Mouse (Mus musculus): Measurements from ENCODE around the gene Sf3a1. TPM values are rescaled to one million over a fixed set of nuclear protein-coding genes. Genes with fewer than 3 reads are reported as not detected.

Sf3a1 gene
- polyA plus RNA-seq, 1 experiment from 2014 or later = 57.5 TPM

DNA sequence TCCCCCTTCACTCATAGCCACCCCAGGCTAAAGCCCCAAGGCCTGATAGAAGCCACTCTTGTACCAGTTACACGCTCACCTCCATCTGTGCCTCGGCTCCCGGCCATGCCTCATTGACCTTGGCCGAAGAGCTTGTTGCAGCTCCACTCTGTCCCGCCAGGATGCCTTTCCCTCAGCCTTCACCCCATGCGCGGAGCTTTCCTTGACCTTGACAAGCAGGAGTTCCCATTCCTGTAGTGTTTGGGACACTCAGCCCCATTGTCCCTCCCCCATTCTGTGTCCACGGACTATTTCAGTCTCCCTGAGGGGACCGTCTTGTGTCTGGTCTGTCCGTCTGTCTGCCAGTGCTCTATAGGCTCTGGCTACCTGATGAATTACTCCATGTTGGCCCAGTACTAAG is 53.0 kb downstream of the Sf3a1 start:
- Histone ChIP-seq H3K27me3 (replicated peaks) (peaks cover 10% of the 10 kb centered on the region), H3K4me2 (no peak overlapping the region), H3K4me3 (no peak overlapping the region), H3K9me3 (no peaks in the 10 kb centered on the region), H3K27ac (no peak overlapping the region), H3K9ac (no peak overlapping the region), H3K36me3 (replicated peaks) (peaks cover 16% of the 10 kb centered on the region; the same call in 1 of the 2 replicates), H3K4me1 (peaks cover 4% of the 10 kb centered on the region)
- ATAC-seq (replicated peaks) = no peak
- 92% methylated on average over 10 of the region's 10 CpGs for WGBS

DNA sequence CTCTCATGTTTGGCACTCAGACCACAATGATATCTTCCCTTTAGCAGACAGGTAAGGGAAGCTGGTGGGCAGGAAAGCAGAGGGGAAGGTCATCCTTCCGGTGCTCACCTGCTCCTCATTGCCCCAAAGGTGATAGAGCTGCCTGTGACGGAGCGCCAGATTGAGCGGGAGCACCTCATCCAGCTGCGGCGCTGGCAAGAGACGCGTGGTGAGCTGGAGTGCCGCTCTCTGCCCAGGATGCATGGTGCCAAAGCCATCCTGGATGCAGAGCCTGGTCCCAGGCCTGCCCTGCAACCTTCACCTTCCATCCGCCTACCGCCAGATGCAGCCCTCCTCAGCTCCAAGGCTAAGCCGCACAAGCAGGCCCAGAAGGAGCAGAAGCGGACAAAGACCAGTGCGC is 54.4 kb downstream of the Sf3a1 start:
- ATAC-seq (replicated peaks) = no peak
- Histone ChIP-seq H3K27me3 (replicated peaks) (peaks cover 23% of the 10 kb centered on the region), H3K4me1 (peaks cover 10% of the 10 kb centered on the region), H3K9ac (no peak overlapping the region), H3K4me2 (no peak overlapping the region), H3K36me3 (replicated peaks) (peaks cover 16% of the 10 kb centered on the region; the same call in 1 of the 2 replicates), H3K4me3 (no peak overlapping the region), H3K9me3 (no peaks in the 10 kb centered on the region), H3K27ac (no peak overlapping the region)
- WGBS = 95% methylated on average over 14 of the region's 14 CpGs

GRCm38 (mm10) chr11:4215061-4215460 is 54.9 kb downstream of the Sf3a1 start:
- Histone ChIP-seq H3K27ac (no peak overlapping the region), H3K4me3 (no peak overlapping the region), H3K27me3 (replicated peaks) (peaks cover 26% of the 10 kb centered on the region), H3K9ac (no peak overlapping the region), H3K4me2 (no peak overlapping the region), H3K9me3 (no peaks in the 10 kb centered on the region), H3K36me3 (replicated peaks) (peaks cover 14% of the 10 kb centered on the region; the same call in 1 of the 2 replicates), H3K4me1 (peaks cover 10% of the 10 kb centered on the region)
- ATAC-seq (replicated peaks) = no peak
- WGBS = 84% methylated on average over 10 of the region's 10 CpGs

DNA sequence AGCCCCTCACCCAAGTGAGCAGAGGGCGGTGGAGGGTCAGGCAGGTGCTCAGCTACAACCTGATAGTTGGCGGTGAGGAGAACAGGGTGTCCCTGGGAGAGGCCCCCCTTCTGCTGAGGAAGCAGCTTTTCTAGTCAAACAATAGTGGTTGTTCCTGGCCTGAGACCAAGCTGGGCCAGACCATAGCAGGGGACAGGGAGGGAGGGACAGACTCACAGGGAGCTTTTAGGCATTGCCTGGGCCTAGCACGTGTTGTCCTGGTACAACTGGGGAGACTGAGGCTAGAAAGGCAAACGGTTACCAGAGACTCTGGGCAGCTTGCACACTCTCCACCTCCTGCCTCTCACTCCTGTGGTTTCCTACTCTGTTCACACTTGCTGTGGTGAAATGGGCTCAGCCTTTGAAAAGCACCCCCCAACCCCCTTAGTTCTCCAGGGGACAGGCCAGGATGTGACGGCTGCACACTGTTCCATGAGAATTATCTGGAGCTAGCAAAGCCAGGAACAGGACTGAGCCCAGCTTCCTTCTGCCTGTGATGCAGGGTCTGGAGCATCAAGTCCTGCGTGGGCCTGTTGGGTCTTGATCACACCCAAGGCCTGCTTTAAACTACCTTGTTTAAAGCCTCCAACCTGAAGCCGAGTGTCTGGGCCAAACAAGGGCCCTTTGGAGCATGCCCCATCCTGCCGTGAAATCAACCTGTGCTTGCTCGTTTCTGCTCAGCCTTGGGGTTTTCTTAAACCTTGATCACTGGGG is 56.3 kb downstream of the Sf3a1 start:
- no peaks in the 10 kb centered on the region for H3K9me3 ChIP-seq
- no peak overlapping the region for H3K9ac ChIP-seq
- H3K4me3 ChIP-seq = no peak overlapping the region
- no peak overlapping the region for H3K27ac ChIP-seq
- H3K36me3 ChIP-seq (replicated peaks) = peaks cover 11% of the 10 kb centered on the region; the same call in 1 of the 2 replicates
- no peak overlapping the region for H3K4me2 ChIP-seq
- WGBS = 81% methylated on average over 9 of the region's 9 CpGs
- peaks cover 10% of the 10 kb centered on the region for H3K4me1 ChIP-seq
- H3K27me3 ChIP-seq (replicated peaks) = peaks cover 26% of the 10 kb centered on the region
- no peak for ATAC-seq (replicated peaks)

DNA sequence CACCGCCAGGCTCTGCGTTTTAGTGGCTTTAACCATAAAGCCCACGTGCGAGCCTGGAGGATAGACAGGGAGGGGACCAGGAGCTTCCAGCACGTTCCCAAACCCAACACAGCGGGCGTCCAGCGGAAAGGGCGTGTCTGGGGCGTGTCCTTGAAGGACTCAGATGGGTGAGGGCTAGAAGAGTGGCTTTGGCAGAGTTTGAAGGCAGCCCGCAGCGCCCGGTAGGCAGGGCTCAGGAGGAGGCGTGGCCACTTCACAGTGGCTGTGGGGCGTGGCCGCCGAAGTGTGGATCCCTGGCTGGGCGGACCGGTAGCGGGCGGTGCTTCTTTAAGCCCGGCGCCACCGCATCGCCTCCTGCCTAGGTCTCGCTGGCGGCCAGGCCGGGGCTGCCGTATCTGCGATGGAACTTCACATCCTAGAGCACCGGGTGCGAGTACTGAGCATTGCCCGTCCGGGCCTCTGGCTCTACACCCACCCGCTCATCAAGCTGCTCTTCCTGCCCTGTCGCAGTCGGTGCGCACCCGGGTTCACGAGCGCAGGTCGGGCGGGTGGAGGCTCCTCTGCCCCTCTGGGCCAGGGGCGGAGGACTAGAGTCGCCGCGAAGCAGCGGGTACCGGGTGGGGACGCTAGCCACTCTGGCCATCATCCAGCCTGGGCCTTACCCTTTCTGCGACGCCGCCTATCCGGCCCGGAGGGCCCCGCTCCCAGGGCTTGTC is 57.9 kb downstream of the Sf3a1 start, which contains the start of gene Castor1:
Gene Castor1, plus strand, starts transcription at position 312 of the 716 bp plus-strand sequence.
- Histone ChIP-seq H3K9me3 (no peaks in the 10 kb centered on the region), H3K27me3 (replicated peaks) (peaks cover 26% of the 10 kb centered on the region), H3K4me3 (peak within 1 kb of the TSS; percentile 40), H3K36me3 (replicated peaks) (peaks cover 5% of the 10 kb centered on the region; the same call in 1 of the 2 replicates), H3K27ac (no peak within 1 kb of the TSS), H3K4me1 (peaks cover 10% of the 10 kb centered on the region), H3K4me2 (peak within 1 kb of the TSS; percentile 77), H3K9ac (peak within 1 kb of the TSS; percentile 33; the same call in 1 of the 2 replicates)
- peak; percentile 46 for ATAC-seq (replicated peaks)
- 1% methylated on average over 56 of the region's 56 CpGs for WGBS

DNA sequence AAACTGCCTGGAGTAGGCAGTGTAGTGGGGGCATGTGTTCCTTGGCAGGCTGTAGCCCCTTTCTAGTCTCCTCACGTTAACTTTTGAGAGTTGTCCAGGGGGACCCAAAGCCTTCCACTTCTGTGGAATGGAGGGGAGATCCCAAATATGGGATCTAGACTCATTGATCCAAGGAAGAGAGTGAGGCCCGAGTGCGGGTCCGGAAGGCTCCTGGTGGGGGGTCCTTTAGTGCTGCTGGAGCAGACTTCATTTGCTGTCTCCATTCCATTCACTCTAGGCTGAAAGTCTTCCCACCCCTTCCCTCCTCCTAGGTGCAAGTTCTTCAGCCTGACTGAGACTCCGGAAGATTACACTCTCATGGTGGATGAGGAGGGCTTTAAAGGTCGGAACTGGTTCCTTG is 58.5 kb downstream of the Sf3a1 start:
- 3% methylated on average over 6 of the region's 6 CpGs for WGBS

GRCm38 (mm10) chr11:4219317-4219751 is 59.2 kb downstream of the Sf3a1 start:
- Histone ChIP-seq H3K27me3 (replicated peaks) (peaks cover 26% of the 10 kb centered on the region), H3K4me2 (no peak overlapping the region), H3K4me3 (no peak overlapping the region), H3K9ac (no peak overlapping the region), H3K27ac (no peak overlapping the region), H3K9me3 (no peaks in the 10 kb centered on the region), H3K36me3 (replicated peaks) (no peaks in the 10 kb centered on the region; the same call in 1 of the 2 replicates), H3K4me1 (peaks cover 10% of the 10 kb centered on the region)
- 12% methylated on average over 2 of the region's 2 CpGs for WGBS
- no peak for ATAC-seq (replicated peaks)

More for the DNA sequence above, 58.5 kb downstream of the Sf3a1 start:
- no peaks in the 10 kb centered on the region for H3K9me3 ChIP-seq
- peaks cover 10% of the 10 kb centered on the region for H3K4me1 ChIP-seq
- no peak for ATAC-seq (replicated peaks)
- peak overlapping the region; percentile 77 for H3K4me2 ChIP-seq
- peaks cover 26% of the 10 kb centered on the region for H3K27me3 ChIP-seq (replicated peaks)
- no peak overlapping the region for H3K27ac ChIP-seq
- H3K36me3 ChIP-seq (replicated peaks) = no peaks in the 10 kb centered on the region; the same call in 1 of the 2 replicates
- H3K4me3 ChIP-seq = peak overlapping the region; percentile 40
- H3K9ac ChIP-seq = peak overlapping the region; percentile 33; the same call in 1 of the 2 replicates

DNA sequence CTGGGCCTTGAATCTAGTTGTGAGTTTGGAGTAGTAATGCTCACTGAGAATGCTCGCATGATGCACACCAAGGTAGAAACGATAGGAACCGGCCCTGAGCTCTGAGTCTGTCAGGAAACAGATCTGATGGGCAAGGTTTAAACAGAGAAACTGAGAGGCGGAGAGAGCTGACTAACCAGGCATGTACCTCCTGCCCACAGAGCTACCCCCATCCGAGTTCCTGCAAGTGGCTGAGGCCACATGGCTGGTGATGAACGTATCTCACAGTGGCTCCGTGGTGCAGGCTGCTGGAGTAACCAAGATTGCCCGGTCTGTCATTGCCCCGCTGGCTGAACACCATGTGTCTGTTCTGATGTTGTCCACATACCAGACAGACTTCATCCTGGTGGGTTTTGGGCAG is 59.8 kb downstream of the Sf3a1 start:
- Histone ChIP-seq H3K27me3 (replicated peaks) (peaks cover 26% of the 10 kb centered on the region), H3K27ac (no peak overlapping the region), H3K9me3 (no peaks in the 10 kb centered on the region), H3K36me3 (replicated peaks) (no peaks in the 10 kb centered on the region; the same call in 1 of the 2 replicates), H3K9ac (no peak overlapping the region), H3K4me1 (peaks cover 10% of the 10 kb centered on the region), H3K4me2 (no peak overlapping the region), H3K4me3 (no peak overlapping the region)
- WGBS = 63% methylated on average over 9 of the region's 9 CpGs
- no peak for ATAC-seq (replicated peaks)

GRCm38 (mm10) chr11:4220443-4221400 is 60.6 kb downstream of the Sf3a1 start:
- peaks cover 26% of the 10 kb centered on the region for H3K27me3 ChIP-seq (replicated peaks)
- no peaks in the 10 kb centered on the region for H3K9me3 ChIP-seq
- no peak for ATAC-seq (replicated peaks)
- H3K9ac ChIP-seq = no peak overlapping the region
- H3K4me3 ChIP-seq = no peak overlapping the region
- 42% methylated on average over 28 of the region's 28 CpGs for WGBS
- H3K4me1 ChIP-seq = peaks cover 10% of the 10 kb centered on the region
- H3K4me2 ChIP-seq = no peak overlapping the region
- no peaks in the 10 kb centered on the region for H3K36me3 ChIP-seq (replicated peaks)
- no peak overlapping the region for H3K27ac ChIP-seq

DNA sequence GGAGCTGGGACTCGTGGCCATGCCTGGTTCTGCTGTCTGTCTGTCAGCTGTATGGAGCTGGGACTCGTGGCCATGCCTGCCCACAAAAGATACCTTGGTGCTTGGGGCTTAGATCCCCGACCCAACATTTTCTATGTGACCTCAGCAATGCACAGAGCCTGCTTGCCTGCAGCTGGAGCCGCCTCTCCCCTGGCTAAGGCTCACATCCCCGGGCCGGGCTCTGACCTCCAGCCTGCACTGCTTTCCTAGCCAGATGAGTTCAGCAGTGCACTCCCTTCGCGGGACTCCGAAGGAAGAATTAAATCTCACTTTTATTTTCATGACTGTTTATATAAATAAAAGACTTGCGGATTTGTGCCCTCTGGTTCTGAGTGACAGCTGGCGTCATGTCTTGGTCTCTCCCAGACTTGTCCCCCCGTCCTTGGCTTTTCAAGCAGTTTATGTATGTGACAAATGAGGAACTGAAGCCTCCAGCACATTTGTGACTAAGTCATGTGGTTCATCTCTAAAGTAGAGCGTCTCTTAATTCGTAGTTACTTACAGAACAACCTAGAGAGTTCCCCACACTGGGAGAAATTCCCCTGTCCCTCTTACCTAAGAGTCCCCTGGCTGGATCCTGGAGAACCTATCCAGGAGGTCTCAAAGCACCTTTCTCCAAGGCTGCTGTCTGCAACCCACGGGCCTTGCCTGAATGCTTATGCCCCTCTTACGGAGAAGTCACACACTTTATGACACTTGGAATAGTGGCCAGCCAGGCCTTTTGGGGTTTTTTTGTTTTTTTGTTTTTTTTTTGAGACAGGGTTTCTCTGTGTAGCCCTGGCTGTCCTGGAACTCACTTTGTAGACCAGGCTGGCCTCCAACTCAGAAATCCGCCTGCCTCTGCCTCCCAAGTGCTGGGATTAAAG is 62.1 kb downstream of the Sf3a1 start:
- no peak for ATAC-seq (replicated peaks)
- H3K27me3 ChIP-seq (replicated peaks) = peaks cover 24% of the 10 kb centered on the region
- H3K4me3 ChIP-seq = no peak overlapping the region
- no peak overlapping the region for H3K9ac ChIP-seq
- no peak overlapping the region for H3K27ac ChIP-seq
- WGBS = 75% methylated on average over 17 of the region's 17 CpGs
- no peaks in the 10 kb centered on the region for H3K9me3 ChIP-seq
- H3K4me1 ChIP-seq = peaks cover 10% of the 10 kb centered on the region
- no peaks in the 10 kb centered on the region for H3K36me3 ChIP-seq (replicated peaks)
- no peak overlapping the region for H3K4me2 ChIP-seq

All from midbrain, embryonic 15.5 days (tissue).